Mouse (Mus musculus) ovary, postnatal 36 days (tissue): Measurements from ENCODE around the gene Cmah.

Experiments
- DNase-seq: peaks from one replicate; pipeline ENCODE4 v3.0.0; 2022; ENCODE audit warnings: low spot score, mixed read lengths

Gene Cmah

DNA sequence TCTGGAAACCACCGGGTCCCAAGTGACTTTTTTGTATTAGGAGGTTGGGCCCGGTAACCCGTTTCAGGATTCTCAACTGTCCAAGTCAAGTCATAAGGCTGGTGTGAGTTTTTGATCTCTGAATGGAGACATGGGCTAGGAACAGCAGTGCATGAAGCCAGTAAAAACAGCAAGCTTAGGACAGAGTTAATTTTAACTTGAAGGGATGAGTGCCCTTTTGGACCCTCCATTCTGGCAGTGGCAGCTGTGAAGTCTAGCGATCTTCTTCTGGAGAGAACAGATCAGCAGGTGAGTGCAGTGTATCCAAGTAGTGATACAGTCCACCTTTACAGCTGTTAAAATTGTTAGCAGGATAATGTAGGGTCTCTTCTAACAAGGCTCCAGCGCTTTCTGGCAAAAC is at the start of gene Cmah:
TSS of gene Cmah (plus strand) at position 204 of the 400 bp plus-strand sequence.
- no peak for DNase-seq

DNA sequence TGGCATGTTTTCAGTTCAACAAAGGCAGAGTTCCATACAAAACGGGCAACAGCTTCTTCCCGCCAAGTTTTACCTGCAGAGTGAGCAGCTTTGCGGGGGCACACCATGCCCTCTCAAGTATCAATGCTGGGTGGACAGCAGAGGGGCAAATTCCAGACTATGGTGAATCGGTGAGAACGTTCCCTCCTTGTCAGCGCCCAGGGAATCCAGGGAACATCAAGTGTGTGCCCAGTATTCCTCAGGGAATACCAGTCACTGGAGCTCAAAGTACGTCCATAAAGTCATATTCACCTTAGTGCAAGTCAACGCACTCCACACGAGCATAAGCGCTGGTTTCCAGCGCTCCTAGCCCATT is 47.8 kb upstream of the Cmah start:
- no peak for DNase-seq

DNA sequence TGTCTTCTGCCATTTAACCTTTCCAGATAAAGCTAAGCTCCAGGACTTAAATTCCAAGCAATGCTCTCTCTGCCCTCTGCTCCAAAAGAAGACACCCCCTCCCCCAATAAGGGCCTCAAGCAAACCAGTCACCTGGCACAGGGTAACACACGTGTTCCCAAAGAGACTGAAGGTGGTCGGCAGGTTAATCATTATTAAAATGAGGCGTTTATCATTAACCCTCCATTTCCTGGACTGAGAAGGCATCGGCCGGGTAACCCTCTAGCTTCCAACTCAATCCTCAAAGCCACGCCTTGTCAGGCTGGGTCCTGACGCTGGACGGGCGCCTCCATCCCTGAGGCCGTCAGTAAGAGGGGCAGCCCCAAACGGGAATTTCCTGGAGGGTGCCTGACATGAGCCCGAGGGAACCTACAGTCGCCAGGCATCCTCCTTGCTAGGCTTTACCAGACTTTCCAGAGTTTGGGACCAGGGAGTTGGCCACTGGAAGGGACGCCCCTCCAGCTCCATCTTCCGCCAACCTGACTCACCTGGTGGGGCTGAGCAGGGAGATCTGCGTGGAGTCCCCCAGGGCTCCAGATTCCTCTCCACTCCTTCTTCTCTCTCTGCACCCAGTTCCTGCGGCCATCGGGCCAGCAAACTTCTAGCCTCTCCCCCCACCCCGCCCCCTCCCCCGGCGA is 47.3 kb upstream of the Cmah start:
- peak; percentile 26 for DNase-seq

DNA sequence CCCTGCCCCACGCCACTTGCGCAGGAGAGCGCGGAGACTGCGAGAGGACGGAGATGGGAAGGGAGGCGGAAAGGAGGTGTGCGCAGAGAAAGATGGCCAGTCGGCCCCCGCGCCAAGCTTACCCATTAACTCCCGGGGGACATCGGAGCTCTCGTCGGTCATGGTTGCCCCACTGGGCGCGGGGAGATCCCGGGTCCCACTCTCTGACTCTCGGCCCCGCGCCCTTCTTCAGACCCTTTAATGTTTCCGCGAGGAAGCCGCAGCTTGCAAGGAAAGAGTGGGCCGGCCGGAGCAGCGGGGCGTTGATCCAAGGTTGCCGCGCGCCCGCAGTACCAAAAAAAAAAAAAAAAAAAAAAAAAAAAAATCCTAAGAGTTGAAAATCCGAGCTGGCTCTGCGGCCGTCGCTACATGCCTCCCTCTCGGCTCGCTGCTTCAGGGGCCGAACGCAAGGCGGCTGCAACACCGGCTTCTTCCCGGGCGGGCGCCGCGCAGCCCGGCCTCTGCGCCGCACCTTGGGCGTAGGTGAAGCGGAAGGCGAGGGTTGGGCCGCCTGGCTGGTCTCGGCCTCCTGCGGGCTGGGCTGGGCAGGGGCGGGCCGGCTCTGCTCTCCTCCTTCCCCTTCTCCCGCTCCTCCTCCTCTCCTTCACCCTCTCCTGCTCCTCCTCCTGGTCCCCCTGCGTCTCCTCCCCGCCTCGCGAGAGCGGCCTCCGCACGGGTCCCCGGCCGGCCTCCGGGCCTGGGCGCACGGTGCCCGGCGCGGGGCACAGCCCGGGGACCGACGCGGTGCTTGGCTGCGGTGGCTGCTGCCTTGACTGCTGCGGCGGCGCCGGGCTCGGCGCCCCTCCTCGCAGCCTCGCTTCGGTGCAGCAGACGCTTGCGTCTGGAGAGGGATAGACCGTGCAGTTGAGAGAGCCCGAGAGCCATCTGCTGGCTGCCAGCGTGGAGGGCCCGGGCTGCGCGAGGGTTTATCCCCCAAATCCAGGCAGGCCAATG is 46.5 kb upstream of the Cmah start, which contains the start of gene Carmil1:
TSS of gene Carmil1 (minus strand) at position 357 of the 993 bp plus-strand sequence.
- peak; percentile 86 for DNase-seq

DNA sequence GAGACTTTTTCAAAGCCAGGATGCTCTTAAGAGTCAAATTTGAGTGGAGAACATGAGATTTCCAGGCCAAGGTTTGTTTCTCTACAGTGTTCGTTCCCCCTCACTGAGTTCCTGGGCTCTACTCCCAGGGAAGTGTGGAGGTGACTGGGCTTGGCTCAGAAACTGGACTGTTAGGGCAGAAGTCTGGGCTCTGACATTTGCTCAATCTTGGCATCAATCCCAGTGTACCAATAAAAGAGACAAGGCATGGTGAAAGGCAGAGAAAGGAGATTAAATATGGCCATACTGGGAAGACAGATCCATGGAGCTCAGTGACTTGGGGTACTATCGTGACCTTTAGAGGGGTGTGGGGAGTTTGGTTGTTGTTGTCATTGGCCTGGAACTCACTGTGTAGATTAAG is 39.8 kb upstream of the Cmah start:
- DNase-seq = no peak

DNA sequence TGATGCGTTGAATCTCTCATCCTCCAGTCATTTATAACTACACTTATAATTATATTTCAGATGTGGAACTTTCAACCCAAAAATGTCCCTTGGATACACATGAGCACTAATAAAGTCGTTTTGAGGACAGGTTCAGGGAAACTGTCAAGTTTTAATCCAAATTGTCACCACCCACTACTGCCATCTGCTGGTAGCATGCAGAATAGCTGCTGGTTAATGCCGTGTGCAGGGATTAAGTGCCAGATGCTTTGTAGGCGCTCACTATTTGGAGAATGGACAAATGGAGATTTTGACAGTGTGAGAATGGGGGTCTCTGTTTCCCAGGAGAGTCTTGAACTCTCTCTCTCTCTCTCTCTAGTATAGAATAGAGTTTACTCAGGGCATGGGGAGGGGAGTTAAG is 30.0 kb upstream of the Cmah start:
- peak; percentile 13 for DNase-seq

DNA sequence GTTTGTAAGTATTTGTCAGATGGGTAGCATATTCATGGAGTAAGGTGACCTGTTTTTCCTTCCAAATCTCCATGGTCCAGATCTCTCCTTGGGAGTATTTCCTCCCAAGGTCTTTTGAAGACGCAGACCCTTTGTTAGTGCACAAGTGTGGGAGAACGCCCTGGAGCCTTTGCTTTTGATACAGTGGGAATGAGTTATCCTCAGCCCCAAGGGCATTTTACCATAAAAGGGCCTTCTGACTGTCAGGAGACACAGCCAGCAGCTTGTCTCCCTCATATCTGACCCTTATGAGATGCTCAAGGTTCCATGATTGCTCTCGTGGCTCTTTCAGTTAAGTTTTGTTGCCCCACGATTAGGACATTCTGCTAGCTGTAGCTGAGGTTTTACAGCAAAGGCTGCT is 21.7 kb upstream of the Cmah start:
- DNase-seq = no peak

DNA sequence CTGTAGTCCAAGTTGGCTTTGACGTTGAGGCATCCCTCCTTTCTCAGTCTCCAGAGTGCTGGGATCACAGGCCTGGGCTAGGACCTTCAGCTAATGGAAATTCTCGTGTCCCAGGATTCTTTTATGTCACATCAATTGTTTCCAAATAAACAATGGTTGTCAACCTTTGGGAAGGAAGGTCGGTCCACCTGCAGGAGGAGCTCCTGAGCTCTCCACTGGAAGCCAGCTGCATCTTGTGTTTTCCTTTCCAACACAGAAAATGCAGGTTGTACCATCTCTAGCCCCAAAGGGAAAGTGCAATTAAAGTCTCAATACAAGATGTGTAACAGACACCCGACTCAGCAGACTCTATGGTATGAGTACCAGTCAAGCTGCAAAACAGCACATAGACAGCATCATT is 21.0 kb upstream of the Cmah start:
- DNase-seq = no peak

DNA sequence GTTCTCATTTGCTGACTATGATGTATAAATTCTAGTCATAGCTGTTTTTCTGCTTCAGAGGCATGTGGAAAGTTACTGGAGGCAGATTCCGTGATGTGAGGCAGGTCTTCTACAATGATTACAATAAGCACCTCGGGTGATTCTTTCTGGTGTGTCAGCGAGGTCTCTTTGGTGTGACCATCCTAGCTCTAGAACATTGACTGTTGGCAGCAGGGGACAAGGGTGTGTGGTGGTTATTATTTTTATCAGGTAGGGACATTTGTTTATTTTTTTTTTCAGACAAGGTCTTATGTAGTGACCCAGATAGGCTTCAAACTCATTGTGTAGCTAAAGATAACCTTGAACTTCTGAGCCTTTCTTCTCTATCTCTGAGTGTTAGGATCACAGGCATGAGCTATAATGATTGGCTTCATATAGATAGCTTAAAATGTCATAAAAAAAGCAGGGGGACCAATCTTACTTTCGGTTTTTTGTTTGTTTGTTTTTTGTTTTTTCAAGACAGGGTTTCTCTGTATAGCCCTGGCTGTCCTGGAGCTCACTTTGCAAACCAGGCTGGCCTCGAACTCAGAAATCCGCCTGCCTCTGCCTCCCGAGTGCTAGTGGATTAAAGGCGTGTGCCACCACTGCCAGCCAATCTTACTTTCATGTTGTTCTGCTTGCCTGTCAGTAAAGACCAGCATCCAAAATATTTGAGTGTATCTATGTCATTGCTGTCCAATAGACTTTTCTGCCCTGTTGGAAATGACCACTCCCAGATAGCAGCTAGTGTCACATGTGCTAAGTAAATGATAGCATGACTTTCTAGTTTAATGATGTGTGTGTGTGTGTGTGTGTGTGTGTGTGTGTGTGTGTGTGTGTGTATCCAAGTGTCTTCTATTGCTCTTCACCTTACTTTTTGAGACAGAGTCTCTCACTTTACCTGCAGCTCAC is 15.9 kb upstream of the Cmah start:
- no peak for DNase-seq

DNA sequence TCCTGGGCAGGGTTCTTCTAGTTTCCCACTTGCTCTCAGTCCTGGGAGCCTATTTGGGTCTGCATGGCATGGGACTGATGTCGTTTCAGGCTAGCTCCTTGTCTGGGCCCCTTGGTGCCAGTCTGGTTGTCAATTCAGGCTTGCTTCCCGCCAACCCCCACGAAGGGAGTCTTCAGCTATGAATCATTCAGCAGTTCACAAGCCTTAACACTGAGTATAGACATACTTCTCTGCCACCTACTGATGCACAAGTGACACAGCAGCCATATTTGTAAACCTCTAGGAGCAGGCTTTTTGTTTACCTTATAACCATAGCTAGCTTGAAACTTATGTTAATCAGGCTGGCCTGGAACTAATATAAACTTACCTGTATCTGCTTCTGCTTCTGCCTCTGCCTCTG is 10.6 kb upstream of the Cmah start:
- no peak for DNase-seq

DNA sequence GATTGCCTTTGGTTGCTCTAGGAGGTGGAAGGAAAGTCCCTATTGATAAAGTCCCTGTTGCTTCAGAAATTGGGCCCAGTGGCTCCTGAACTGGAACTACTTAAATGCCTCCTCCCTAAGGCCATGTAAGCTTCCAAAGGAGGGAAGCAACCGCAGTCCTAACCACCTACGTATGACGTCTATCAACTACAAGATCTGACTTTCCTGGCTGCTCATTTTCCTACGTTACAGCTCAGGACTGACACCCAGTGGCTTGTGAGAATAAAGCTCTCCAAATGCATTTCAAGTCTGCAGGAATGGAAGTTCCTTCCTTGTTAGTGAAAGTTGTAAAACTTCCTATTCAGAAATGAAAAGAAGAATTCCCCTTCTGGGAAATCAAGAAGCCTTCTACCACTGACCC is 8.6 kb upstream of the Cmah start:
- DNase-seq = no peak

DNA sequence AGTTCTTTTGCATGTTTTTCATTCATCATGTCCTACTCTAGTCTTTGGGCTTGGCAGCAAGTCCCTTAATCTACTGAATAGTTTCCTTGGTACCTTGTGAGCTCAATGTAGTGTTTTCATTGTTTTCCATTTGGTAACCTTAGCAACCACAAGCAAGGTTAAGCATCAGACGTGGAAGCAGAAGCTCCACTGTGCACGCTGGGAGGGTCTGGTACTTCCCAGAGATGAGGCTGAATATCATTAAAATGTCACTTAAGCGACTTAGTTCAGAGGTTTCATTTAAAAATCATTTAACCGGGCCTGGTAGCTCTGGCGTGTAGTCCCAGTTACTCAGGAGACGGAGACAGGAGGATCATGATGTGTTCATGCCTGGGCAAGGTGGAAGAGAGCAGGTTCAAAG is 5.9 kb upstream of the Cmah start:
- DNase-seq = no peak

DNA sequence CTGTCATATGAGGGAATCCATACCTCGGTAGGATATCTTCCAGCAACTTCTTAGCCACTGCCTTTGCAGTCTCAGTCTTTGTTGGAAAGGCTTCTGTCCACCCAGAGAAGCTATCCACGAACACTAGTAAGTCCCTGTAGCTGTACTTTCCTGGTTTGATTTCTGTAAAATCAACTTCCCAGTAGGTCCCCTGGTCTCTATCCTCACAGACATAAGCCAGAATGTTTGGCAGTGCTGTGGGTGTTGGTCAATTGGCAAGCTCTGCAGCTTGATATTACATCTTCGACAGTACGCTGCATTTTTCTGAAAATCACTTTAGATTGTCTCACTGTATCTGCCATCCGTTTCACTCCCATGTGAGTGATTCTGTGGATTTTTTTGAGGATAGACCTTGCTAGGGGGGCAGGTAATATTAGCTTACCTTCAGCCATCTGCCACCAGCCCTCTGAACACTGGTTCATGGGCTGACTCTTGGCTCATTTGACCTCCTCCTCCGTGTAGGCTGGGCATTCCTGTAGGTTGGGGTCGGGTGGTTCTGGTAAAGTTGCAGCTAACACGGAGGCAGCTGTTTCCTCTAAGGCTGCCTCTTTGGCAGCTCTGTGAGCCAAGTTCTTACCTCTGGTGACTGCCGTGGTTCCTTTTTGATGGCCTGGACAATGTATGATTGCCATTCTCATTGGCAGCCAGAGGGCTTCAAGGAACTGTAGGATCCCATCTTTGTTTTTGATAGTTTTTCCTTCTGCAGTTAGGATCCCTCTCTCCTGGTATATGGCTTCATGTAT is 1.0 kb downstream of the Cmah start:
- DNase-seq = no peak

DNA sequence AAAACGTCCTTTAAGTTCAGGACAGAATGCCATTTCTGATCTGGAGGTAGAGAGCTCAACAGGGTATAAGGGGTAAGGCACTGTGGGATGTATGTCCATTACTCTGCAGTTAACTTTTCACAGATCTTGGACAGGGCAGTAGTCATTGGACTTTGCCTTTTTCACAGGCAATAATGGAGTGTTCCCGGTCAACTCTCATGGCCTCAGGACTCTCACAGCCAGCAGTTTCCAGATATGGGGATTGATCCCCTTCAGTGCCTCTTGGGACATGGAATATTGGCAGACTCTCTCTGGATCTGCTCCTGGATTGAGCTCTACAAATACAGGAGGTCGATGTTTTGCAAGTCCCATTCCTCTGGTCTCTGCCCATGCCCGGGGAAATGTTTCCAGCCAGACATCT is 2.9 kb downstream of the Cmah start:
- DNase-seq = no peak

DNA sequence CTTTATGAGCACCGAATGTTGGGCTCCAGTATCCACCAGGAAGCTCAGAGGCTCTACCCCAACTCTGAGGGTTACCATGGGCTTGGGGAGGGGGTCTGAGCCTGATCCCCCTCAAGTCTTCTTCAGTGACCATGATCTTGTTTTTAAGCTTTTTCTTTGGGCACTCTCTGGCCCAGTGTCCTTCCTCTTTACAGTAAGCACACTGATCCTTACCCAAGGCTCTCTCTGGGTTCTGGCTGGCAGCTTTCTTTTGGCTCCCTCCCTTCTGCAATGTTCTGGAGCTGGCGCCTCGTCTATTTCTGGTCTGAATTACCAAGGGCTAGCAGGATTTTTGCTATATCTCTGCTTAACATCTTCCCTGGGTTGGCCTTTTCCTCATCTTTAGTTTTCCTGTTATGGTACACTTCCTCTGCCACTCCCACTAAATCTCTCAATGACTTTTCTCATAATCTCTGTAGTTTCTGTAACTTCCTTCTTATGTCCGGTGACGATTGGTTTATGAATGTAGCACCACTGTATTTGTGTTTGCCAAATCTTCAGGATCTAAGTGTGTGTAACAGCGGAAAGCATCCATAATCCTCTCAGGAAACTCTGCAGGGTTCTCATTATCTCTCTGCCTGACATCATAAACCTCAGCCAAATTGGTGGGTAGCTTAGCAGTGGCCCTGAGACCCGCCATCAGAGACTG is 3.8 kb downstream of the Cmah start:
- no peak for DNase-seq

DNA sequence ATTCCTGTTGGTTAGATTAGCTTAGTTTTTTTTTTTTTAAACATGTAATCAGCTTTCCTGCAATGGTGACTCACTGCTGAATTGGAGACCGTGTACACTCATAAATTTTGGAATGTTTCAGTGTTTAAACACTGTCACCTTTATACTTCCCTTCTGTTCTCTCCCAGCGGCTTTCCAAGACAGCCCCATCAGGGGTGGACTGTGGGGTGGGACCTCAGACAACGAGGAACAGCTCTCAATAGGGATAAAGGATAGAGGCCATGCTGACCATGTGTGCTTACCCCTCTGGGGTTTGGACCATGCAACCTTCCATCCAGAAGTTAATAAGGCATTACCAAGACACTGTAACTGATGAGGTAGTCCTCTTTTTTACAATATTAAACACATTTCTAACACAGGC is 5.3 kb downstream of the Cmah start:
- DNase-seq = no peak

DNA sequence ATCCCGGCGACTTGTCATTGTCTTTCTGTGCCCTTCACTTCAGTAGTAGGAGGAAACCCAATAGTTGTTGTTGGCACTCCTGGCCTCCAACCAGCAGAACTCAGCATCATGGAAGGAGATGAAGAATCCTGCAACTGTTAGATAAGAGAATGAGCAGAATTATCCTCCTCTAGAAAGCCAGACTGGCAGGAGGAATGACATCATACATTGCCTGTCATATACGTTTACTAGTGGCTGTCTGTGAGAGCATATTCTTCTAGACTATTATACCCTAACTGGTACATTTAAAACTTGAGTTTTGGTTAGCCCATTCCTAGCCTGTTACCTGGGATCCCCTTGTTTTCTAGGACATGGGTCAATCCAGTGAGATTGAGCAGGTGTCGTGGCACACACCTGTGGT is 9.6 kb downstream of the Cmah start:
- no peak for DNase-seq

DNA sequence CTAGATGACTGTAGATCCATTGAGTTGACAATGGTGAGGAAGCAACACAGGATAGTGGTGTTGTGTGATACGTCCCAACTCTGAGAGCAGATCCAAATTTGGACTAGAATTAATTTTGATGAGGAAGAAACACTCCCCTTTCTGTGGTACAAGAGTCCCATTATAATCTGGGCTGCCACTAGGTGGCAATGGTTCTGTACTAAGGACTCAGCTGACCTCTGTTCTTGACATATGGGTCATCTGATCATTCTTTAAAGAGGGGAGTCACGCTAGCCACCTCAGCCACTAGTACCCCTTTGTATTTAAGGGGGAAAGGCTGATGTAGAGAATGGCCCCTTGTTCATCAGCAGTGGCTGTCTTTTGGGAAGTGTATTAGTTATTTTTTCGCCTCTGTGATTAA is 10.7 kb downstream of the Cmah start:
- DNase-seq = no peak

DNA sequence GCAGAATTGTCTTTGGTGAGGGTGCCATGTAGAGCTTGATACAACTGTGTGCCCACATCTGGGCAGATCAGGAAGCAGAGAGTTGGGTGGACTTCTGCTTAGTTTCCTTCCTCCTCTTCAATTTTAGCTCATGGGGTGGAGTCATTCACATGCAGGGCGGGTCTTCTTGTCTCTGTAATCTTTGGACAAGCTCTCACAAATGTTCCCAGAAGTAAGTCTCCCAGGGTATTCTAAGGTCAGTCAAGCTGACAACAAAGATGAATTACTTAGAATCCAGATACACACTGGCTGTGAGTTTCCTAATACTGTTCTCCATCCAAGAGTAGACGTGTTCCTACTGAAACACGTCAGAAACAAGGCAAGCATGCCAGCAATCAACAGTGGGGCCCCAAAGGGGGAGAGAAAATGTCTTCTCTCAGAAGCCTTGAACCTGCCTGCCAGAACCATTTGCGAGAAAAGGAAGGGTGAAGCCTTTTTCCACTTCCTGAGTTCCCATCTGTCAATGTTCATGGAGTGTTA is 11.2 kb downstream of the Cmah start:
- no peak for DNase-seq

DNA sequence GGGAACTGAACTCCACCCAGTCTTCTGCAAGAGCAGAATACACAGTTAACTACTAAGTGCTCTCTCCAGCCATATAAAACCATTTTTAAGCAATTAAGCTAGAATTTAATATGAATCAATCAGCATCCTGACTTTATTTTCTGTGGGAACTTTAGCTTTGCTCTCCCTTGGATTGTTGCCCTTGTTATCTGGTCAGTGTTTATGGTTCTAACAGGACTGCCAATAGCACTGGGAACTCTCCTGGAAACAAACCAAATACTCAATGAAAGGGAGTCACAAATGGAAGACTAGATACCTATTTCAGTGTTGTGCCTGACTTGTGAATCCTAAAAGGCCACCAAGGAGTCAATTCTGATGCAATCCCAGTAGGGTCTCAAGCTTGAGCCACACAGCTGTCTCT is 12.7 kb downstream of the Cmah start:
- no peak for DNase-seq

DNA sequence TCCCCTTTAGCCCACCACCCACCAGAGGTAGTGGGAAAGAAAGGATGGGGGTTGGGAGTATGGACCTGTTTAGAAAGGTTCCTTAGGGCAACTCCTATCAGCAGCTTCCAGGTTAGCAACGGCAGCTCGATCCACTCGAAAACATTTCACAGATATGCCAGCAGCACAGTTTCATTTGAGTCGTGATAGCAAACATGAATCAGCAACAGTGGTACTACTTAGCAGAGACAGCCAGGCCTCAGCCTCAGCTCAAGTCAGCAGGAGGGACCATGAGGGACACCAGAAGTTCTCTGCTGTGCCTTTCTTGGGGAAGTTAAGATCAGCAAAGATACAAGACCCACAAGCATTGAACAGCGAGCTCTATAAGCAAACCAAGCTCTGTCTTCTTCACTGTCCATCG is 13.3 kb downstream of the Cmah start:
- DNase-seq = no peak
